Comparison of ENCODE assay signal across 11 mouse cellular contexts in the genomic region with DNA sequence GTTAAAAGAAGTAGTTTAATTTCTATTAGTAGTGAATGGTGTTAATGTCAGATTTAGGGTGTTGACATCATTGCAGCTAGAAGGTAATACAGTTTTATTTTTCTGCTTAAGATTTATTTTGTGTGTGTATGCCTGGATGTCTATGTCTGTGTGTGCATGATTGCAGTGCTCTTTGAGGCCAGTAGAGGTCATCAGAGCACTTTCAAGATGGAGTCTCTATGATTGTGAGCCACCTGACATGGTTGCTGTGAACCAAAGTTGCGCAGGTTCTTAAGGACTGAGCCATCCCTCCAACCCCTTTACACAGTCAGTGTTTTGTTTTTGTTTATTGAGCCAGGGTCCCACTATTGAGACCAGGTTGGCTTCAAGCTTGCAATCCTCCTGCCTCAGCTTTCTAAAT. TPM values are rescaled to one million over a fixed set of nuclear protein-coding genes. Genes with fewer than 3 reads are reported as not detected.
DNase-seq lines count a peak whose midpoint lies in the region; ATAC-seq and TF ChIP-seq lines count a peak whose summit lies in the region.
"Had no signal": no experiment of that assay in that cellular context is flagged by ENCODE, and none has a peak within 500 bp of the region (broad histone marks: within the 10 kb centered on the region; RNA-seq: fewer than 3 reads in every experiment).

No protein-coding gene starts in this region.

- TF ChIP-seq POLR2A in thymus, adult 2 months (IDR thresholded peaks at IDR 0.05; ENCODE audit: control insufficient read depth, extremely low read depth, insufficient read depth, low read length, poor library complexity) = no peak

- 96% methylated on average over 1 of the region's 1 CpGs for WGBS in hindbrain, postnatal 0 days
- WGBS in hindbrain, embryonic 11.5 days = 83% methylated on average over 1 of the region's 1 CpGs
- 97% methylated on average over 1 of the region's 1 CpGs for whole genome bisulfite sequencing in thymus, adult 2 months
- 100% methylated on average over 1 of the region's 1 CpGs for WGBS in hindbrain, embryonic 12.5 days

- H3K27me3 ChIP-seq in hindbrain, postnatal 0 days (ENCODE audit: insufficient read depth, low read length) = no peaks in the 10 kb centered on the region
- H3K27me3 ChIP-seq in hindbrain, embryonic 11.5 days (ENCODE audit: control insufficient read depth, insufficient read depth, low read length) = no peaks in the 10 kb centered on the region
- H3K27me3 ChIP-seq in thymus, adult 2 months (ENCODE audit: control insufficient read depth, insufficient read depth, low read length) = no peaks in the 10 kb centered on the region
- H3K27me3 ChIP-seq in hindbrain, embryonic 12.5 days = no peaks in the 10 kb centered on the region
- H3K27me3 ChIP-seq: liver, embryonic 13.5 days had no signal

- H3K9ac ChIP-seq in hindbrain, postnatal 0 days (replicated peaks; ENCODE audit: low read length) = no peak overlapping the region
- no peak overlapping the region for H3K9ac ChIP-seq in hindbrain, embryonic 11.5 days (ENCODE audit: low read depth, low read length)
- H3K9ac ChIP-seq in hindbrain, embryonic 12.5 days = no peak overlapping the region
- H3K9ac ChIP-seq: liver, embryonic 13.5 days had no signal

- peak; percentile 48 for TF ChIP-seq CTCF in hindbrain, postnatal 0 days (IDR thresholded peaks at IDR 0.05; ENCODE audit: low read depth)
- TF ChIP-seq CTCF in thymus, adult 2 months (IDR thresholded peaks at IDR 0.05; ENCODE audit: borderline replicate concordance, control insufficient read depth, extremely low read depth, insufficient read depth, low read length, poor library complexity) = no peak

- H3K27ac ChIP-seq in hindbrain, postnatal 0 days = no peak overlapping the region
- H3K27ac ChIP-seq in hindbrain, embryonic 11.5 days (ENCODE audit: low read depth, low read length) = no peak overlapping the region
- no peak overlapping the region for H3K27ac ChIP-seq in thymus, adult 2 months (ENCODE audit: control insufficient read depth, insufficient read depth, low read length)
- no peak overlapping the region for H3K27ac ChIP-seq in hindbrain, embryonic 12.5 days
- H3K27ac ChIP-seq: hindbrain, embryonic 10.5 days; liver, embryonic 13.5 days had no signal

- H3K4me1 ChIP-seq in hindbrain, postnatal 0 days (ENCODE audit: insufficient read depth, low read length) = no peaks in the 10 kb centered on the region
- no peaks in the 10 kb centered on the region for H3K4me1 ChIP-seq in hindbrain, embryonic 11.5 days (replicated peaks; ENCODE audit: control insufficient read depth, insufficient read depth, low read length)
- H3K4me1 ChIP-seq in thymus, adult 2 months (replicated peaks; ENCODE audit: control insufficient read depth, insufficient read depth, low read length) = no peaks in the 10 kb centered on the region
- H3K4me1 ChIP-seq in hindbrain, embryonic 12.5 days = no peaks in the 10 kb centered on the region
- H3K4me1 ChIP-seq: hindbrain, embryonic 10.5 days had no signal

- no peak overlapping the region for H3K4me2 ChIP-seq in hindbrain, postnatal 0 days (ENCODE audit: low read depth, low read length)
- no peak overlapping the region for H3K4me2 ChIP-seq in hindbrain, embryonic 11.5 days (replicated peaks; ENCODE audit: low read depth, low read length)
- no peak overlapping the region for H3K4me2 ChIP-seq in hindbrain, embryonic 12.5 days (replicated peaks)
- H3K4me2 ChIP-seq: liver, embryonic 13.5 days had no signal

- DNase-seq in hindbrain, postnatal 0 days (ENCODE audit: low spot score) = no peak
- no peak for DNase-seq in hindbrain, embryonic 11.5 days (ENCODE audit: low spot score)
- DNase-seq in thymus, postnatal 4 days = peak; percentile 25
- DNase-seq in thymus, adult 2 months = no peak
- no peak for DNase-seq in right cerebral cortex, adult 2 months (ENCODE audit: low spot score in 2 of 2)
- no peak for DNase-seq in adipocyte (ENCODE audit: low spot score)
- DNase-seq: gastrocnemius, postnatal 36 days; liver, embryonic 13.5 days had no signal

- 0 out of 2 replicates have a peak, but pooled peaks cover 3% of the 10 kb centered on the region for H3K36me3 ChIP-seq in hindbrain, postnatal 0 days (ENCODE audit: insufficient read depth, low read length)
- H3K36me3 ChIP-seq in hindbrain, embryonic 11.5 days (ENCODE audit: control insufficient read depth, insufficient read depth, low read length) = no peaks in the 10 kb centered on the region
- peaks cover 1% of the 10 kb centered on the region; the same call in 1 of the 2 replicates for H3K36me3 ChIP-seq in thymus, adult 2 months (ENCODE audit: control insufficient read depth, insufficient read depth, low read length)
- H3K36me3 ChIP-seq in hindbrain, embryonic 12.5 days = peaks cover 11% of the 10 kb centered on the region

- H3K9me3 ChIP-seq in hindbrain, postnatal 0 days (ENCODE audit: low read length) = no peaks in the 10 kb centered on the region
- H3K9me3 ChIP-seq in hindbrain, embryonic 11.5 days (ENCODE audit: control insufficient read depth, low read length) = no peaks in the 10 kb centered on the region
- no peaks in the 10 kb centered on the region for H3K9me3 ChIP-seq in hindbrain, embryonic 12.5 days (replicated peaks)
- H3K9me3 ChIP-seq: liver, embryonic 13.5 days had no signal

- no peak overlapping the region for H3K4me3 ChIP-seq in hindbrain, postnatal 0 days (ENCODE audit: low read length)
- no peak overlapping the region for H3K4me3 ChIP-seq in hindbrain, embryonic 11.5 days (ENCODE audit: low read depth, low read length)
- H3K4me3 ChIP-seq in thymus, adult 2 months (ENCODE audit: control insufficient read depth, insufficient read depth, low read length) = no peak overlapping the region
- H3K4me3 ChIP-seq in hindbrain, embryonic 12.5 days = no peak overlapping the region
- H3K4me3 ChIP-seq: hindbrain, embryonic 10.5 days; liver, embryonic 13.5 days had no signal

- ATAC-seq in hindbrain, postnatal 0 days = no peak
- no peak for ATAC-seq in hindbrain, embryonic 11.5 days (ENCODE audit: low FRiP score)
- peak; percentile 64; the same call in 1 of the 2 replicates for ATAC-seq in common myeloid progenitor, adult 5-6 weeks (replicated peaks; ENCODE audit: low read depth, poor library complexity, severe bottlenecking)
- no peak for ATAC-seq in hindbrain, embryonic 12.5 days (ENCODE audit: low FRiP score)

RNA-seq across cellular contexts. Expression of gene Tpst1, which starts 7.5 kb away (rescaled TPM):
- total RNA-seq in hindbrain, postnatal 0 days (2014; rRNA removed) = 35.6 and 38.1 TPM in 2 replicates
- polyA plus RNA-seq in hindbrain, postnatal 0 days (2015; fragmentation: Nextera tagmentation; extraction: Ambion mirVana) = 46.7 and 48.7 TPM in 2 replicates
- 61.5 and 63.7 TPM in 2 replicates for polyA plus RNA-seq in hindbrain, embryonic 11.5 days (2014; fragmentation: Nextera tagmentation; extraction: Ambion mirVana)
- polyA plus RNA-seq in thymus, adult 2 months (2012; rRNA removed) = 8.4 and 9.5 TPM in 2 replicates
- total RNA-seq in common myeloid progenitor, adult 5-6 weeks (2017) = 2.7 and 7.8 TPM in 2 replicates
- 57.0 and 62.9 TPM in 2 replicates for polyA plus RNA-seq in hindbrain, embryonic 12.5 days (2016; fragmentation: Nextera tagmentation; extraction: Ambion mirVana)

RNA-seq across cellular contexts. Expression of gene Crcp, which starts 36.5 kb away (rescaled TPM):
- 34.4 and 39.8 TPM in 2 replicates for total RNA-seq in hindbrain, postnatal 0 days (2014; rRNA removed)
- polyA plus RNA-seq in hindbrain, postnatal 0 days (2015; fragmentation: Nextera tagmentation; extraction: Ambion mirVana) = 73.7 and 83.0 TPM in 2 replicates
- 42.2 and 44.8 TPM in 2 replicates for polyA plus RNA-seq in hindbrain, embryonic 11.5 days (2014; fragmentation: Nextera tagmentation; extraction: Ambion mirVana)
- 17.0 and 17.5 TPM in 2 replicates for polyA plus RNA-seq in thymus, adult 2 months (2012; rRNA removed)
- 40.0 and 42.2 TPM in 2 replicates for total RNA-seq in common myeloid progenitor, adult 5-6 weeks (2017)
- polyA plus RNA-seq in hindbrain, embryonic 12.5 days (2016; fragmentation: Nextera tagmentation; extraction: Ambion mirVana) = 53.3 and 56.0 TPM in 2 replicates

RNA-seq across cellular contexts. Expression of gene Asl, which starts 36.5 kb away (rescaled TPM):
- total RNA-seq in hindbrain, postnatal 0 days (2014; rRNA removed) = 24.9 and 31.4 TPM in 2 replicates
- polyA plus RNA-seq in hindbrain, postnatal 0 days (2015; fragmentation: Nextera tagmentation; extraction: Ambion mirVana) = 43.2 and 52.3 TPM in 2 replicates
- 26.0 and 34.1 TPM in 2 replicates for polyA plus RNA-seq in hindbrain, embryonic 11.5 days (2014; fragmentation: Nextera tagmentation; extraction: Ambion mirVana)
- polyA plus RNA-seq in thymus, adult 2 months (2012; rRNA removed) = 33.0 and 40.4 TPM in 2 replicates
- total RNA-seq in common myeloid progenitor, adult 5-6 weeks (2017) = 16.8 and 25.2 TPM in 2 replicates
- polyA plus RNA-seq in hindbrain, embryonic 12.5 days (2016; fragmentation: Nextera tagmentation; extraction: Ambion mirVana) = 23.5 and 34.7 TPM in 2 replicates
